Mouse (Mus musculus): Measurements from ENCODE around the gene Olfr1291-ps1.

The Olfr1291-ps1 gene

DNA sequence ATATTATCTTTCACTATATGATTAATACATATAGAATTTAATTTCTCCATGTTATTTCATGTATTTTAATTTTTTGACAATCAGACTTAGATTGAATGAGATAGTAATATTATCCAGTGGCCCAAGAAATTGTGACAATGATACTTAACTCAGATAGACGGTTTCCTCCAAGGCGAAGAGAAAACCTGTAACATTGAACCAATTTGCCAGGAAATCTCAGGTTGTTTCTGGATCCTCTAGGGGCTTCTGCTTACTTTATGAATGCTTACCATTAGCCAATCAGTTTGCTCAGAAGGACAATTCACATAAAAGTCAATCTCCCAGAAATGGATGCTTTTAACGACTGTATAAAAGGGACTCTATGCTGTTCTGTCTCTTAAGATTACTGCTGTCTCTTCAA, at the start of gene Olfr1291-ps1:
Olfr1291-ps1 (plus strand) TSS at position 301 of the 400 bp plus-strand sequence.
- DNase-seq: no peak

DNA sequence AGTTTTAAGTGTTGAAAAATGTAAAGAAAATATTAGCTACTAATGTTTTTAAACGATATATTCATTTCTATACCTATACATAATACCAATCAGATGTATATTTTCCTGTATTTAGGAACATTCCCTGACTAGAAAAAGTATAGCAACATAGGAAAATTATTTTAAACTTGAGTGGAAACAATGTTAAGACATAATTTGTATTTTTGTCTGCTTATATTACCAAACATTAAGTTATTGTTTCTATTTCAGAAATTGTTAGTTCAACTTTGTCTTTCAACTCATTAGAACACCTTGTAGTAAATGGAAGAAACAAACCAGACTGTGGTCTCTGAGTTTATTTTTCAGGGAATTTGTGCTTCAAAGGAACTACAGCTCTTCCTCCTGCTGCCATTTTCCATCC, 48.1 kb upstream of the Olfr1291-ps1 start, which contains the start of gene Olfr1287:
Olfr1287 (plus strand) TSS at position 301 of the 400 bp plus-strand sequence.
- no peak for DNase-seq

DNA sequence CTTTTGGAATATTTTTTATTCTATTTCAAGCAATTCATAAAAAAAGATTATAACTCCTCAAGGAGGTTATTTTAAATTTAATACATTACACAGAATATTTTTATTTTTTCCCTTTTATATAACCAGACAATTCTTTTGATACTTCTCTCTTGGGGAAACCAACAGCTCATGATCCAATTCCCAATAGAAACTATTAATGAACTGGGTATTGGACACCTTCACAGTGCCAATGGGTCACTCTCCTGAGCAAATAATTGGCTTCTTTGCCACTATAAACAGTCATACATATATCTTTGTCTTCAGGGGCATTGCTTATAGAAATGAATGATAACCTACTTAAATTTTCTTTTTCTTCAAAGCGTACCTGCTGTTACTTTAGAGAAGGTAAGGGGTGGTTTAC, 23.2 kb upstream of the Olfr1291-ps1 start, which contains the start of gene Olfr1288:
Olfr1288 (plus strand) TSS at position 301 of the 400 bp plus-strand sequence.
- no peak for DNase-seq

DNA sequence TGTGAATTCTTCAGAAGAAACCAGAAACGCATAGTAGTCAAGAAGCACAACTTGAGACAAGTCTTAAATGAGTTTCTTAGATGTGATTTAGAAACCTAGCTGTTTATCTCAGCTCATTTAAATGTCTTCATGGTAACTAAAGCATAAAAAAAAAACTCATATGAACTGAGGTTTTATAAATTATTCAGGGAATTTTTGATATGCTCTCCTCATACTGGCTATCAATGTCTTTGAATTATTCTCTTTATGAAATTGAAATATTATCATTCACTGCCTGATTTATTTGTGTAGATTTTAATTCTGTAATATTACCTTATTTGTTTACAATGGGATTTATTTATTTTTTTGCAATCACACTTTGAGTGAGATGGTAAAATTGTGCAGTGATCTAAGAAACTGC, 16.5 kb upstream of the Olfr1291-ps1 start, which contains the start of gene Olfr1289:
Olfr1289 (plus strand) TSS at position 301 of the 400 bp plus-strand sequence.
- DNase-seq: no peak

DNA sequence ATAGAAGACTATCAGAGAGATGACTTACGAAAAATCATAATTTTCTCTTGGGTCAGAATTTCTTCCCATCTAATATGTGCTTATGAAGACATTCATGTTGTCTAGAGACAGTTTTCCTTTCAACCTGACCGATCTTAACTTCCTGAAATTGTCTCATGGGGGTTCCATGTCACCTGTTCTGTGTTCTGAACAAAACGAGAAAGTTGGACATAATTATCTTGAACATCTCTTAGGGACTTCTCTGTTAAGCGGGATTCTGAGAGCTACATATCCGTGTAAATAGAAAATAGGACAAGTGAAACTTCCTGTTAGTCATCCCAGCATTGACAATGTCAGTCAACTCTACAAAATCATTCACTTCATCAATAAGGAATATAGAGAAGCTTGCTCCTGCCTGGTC, 3.3 kb upstream of the Olfr1291-ps1 start, which contains the start of gene Olfr1290:
Olfr1290 (minus strand) TSS at position 101 of the 400 bp plus-strand sequence.
- no peak for DNase-seq

DNA sequence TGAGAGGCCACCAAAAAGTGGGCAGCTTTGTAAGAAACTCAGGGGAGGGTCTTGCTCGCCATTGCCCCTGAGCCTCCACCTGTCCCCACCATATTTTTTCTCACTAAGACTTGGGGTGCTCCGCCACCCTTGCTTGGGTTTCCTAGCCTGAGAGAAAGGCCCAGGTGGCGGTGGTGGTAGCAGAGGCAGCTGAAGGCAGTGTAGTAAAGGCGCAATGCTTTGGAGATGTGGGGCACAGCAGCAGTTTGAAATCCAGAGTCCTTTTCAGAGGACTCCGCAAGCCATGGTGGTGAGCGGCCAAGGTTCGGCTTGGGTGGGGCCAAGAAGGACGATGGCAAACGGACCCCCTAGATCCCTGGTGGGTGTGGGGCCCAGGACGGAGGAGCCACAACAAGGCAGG, 20.5 kb downstream of the Olfr1291-ps1 start:
- DNase-seq: no peak

DNA sequence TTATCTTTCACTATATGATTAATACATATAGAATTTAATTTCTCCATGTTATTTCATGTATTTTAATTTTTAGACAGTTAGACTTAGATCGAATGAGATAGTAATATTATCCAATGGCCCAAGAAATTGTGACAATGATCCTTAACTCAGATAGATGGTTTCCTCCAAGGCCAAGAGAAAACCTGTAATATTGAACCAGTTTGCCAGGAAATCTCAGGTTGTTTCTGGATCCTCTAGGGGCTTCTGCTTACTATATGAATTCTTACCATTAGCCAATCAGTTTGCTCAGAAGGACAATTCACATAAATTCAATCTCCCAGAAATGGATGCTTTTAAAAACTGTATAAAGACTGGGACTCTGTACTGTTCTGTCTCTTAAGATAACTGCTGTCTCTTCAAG, 27.9 kb downstream of the Olfr1291-ps1 start, which contains the start of gene Olfr1293-ps:
Olfr1293-ps (plus strand) TSS at position 301 of the 400 bp plus-strand sequence.
- no peak for DNase-seq

DNA sequence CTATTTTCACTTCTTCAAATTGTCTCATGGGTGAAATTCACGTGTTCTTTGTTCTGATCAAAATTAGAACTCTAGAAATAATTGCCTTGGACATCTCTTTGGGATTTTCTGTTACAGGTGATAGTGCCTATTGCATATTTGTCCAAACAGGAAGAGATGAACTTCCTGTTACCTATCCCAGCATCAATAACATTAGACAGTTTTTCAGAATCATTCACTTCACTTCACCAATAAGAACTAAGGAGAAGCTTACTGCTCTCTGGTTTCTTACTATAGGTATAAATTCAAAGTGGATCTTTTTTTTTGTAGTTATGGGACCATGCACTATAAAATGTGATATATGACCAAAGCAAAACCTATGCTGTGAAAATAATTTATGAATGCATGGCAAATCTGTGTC, 43.2 kb downstream of the Olfr1291-ps1 start, which contains the start of gene Olfr1294:
Olfr1294 (minus strand) TSS at position 101 of the 400 bp plus-strand sequence.
- DNase-seq: no peak

Data from lung, postnatal 14 days (tissue).